Mouse (Mus musculus): Measurements from ENCODE around the gene Tpcn1. TPM values are rescaled to one million over a fixed set of nuclear protein-coding genes. Genes with fewer than 3 reads are reported as not detected.

Gene Tpcn1
- polyA plus RNA-seq, 1 experiment = 39.1 TPM

DNA sequence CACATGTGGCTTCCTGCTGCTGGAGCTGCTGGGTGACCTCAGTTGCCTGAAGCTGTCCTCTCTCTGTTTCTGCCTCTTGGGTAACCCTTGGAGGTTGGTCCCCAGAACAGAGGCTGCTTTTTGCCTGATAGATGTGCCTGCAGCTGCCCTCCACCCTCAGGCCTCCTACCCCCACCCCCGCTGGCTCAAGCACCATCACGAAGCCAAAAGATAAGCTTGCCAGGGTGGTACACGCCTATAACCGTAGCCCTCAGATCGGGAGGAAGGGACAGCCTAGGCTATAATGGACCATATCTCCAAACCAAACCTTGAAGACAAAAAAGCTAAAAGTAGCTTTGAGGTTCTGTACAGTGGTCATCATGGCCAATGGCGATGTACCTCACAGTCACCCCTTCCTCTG lies 11.2 kb upstream of the Tpcn1 start:
- Histone ChIP-seq H3K4me1 (ENCODE audit: control insufficient read depth, insufficient read depth, insufficient read length, low read length) (no peaks in the 10 kb centered on the region), H3K27ac (replicated peaks; ENCODE audit: low read depth, low read length) (no peak overlapping the region), H3K4me3 (ENCODE audit: insufficient read depth, low read depth, low read length) (no peak overlapping the region)

DNA sequence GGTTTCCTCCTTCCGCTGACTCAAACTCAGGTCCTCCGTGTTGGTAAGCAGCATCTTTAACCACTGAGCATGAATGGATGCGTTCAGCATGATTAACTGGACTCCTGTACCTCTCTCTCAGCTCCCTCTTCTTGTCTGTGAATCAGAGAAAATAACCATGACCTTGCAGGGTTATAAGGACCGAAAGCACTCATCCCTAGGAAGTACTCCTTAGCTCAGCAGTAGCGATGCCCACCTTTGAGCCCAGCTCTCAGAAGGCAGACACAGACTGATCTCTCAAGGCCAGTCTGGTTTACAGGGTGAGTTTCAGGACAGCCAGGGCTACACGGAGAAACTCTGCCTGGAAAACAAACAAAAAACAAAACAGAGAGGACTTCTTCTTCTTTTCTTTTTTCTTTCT lies 6.0 kb upstream of the Tpcn1 start:
- Histone ChIP-seq H3K27ac (replicated peaks; ENCODE audit: low read depth, low read length) (no peak overlapping the region), H3K4me3 (ENCODE audit: insufficient read depth, low read depth, low read length) (no peak overlapping the region), H3K4me1 (ENCODE audit: control insufficient read depth, insufficient read depth, insufficient read length, low read length) (no peaks in the 10 kb centered on the region)

DNA sequence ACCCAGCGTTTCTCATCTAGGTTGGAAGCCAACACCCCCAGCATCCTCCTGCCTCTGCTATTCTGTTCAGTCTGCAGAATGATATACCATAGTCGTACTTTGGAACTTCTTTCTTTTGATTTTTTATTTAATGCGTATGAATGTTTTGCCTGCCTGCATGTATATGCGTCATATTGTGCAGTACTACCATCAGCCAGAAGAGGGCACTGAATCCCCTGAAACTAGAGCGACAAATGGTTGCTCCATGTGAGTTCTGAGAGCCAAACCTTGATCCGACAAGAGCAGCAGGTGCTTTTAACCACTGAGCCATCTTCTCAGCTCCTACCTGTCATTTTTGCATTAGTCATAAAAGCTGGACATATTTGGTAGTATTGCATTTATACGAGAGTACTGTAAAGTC lies 3.7 kb upstream of the Tpcn1 start:
- Histone ChIP-seq H3K27ac (replicated peaks; ENCODE audit: low read depth, low read length) (no peak overlapping the region), H3K4me1 (ENCODE audit: control insufficient read depth, insufficient read depth, insufficient read length, low read length) (peaks cover 3% of the 10 kb centered on the region; the same call in 1 of the 2 replicates), H3K4me3 (ENCODE audit: insufficient read depth, low read depth, low read length) (no peak overlapping the region)

DNA sequence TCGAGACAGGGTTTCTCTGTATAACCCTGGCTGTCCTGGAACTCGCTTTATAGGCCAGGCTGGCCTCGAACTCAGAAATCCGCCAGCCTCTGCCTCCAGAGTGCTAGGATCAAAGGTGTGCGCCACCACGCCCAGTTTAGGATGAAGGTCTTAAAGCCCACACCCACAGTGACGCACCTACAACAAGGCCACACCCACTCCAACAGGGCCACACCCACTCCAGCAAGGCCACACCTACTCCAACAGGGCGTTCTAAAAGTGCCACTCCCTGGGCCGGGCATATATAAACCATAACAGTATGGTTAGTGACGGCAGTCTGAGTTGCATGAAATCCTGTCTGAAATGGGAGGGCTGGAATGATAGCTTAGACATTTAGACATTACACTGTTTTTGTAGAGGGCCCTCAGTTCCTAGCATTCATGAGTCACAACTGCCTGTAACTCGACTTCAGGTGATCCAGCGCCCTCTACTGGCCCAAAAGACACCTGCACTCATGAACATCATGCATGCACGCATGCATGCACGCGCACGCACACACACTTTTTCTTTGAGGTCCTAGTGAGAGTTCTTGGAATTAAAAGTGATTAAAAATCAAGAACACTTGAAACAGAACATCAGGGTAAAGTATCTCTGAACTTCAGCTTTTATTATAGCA lies 2.0 kb upstream of the Tpcn1 start:
- peaks cover 6% of the 10 kb centered on the region for H3K4me1 ChIP-seq (ENCODE audit: control insufficient read depth, insufficient read depth, insufficient read length, low read length)
- no peak overlapping the region for H3K4me3 ChIP-seq (ENCODE audit: insufficient read depth, low read depth, low read length)
- H3K27ac ChIP-seq (replicated peaks; ENCODE audit: low read depth, low read length) = no peak overlapping the region

DNA sequence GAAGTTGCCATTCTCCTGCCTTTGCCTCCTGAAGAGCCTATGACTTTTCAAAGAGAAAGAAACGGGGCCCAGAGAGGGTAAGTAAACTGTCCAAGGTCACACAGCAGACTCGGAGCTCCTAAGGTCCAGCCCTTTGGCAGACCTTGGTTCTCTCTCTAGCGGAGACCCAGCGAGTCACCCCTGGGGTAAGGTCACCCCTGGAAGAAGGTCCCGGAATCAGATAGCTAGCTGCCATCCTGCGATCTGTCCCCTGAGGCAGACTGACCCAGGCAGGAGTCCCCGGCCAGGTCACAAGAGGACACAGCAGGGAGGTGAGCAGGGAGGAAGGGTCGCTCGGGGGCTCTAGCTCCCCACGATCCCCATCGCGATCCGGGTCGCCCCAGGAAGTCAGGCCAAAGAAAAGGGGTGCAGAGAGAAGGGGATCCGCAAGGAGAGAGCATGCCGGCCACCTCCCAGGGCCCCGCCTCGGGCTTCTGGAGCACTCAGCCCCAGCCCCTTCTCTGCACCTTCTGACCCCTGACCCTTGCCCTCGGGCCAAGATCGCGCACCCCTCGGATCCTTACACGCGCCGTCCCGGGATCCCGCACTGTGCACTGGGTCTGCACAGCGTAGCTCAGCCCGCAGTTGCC lies 419 bp downstream of the Tpcn1 start:
- Histone ChIP-seq H3K27ac (replicated peaks; ENCODE audit: low read depth, low read length) (peak overlapping the region; percentile 46), H3K4me3 (ENCODE audit: insufficient read depth, low read depth, low read length) (peak overlapping the region; percentile 76), H3K4me1 (ENCODE audit: control insufficient read depth, insufficient read depth, insufficient read length, low read length) (peaks cover 11% of the 10 kb centered on the region)

DNA sequence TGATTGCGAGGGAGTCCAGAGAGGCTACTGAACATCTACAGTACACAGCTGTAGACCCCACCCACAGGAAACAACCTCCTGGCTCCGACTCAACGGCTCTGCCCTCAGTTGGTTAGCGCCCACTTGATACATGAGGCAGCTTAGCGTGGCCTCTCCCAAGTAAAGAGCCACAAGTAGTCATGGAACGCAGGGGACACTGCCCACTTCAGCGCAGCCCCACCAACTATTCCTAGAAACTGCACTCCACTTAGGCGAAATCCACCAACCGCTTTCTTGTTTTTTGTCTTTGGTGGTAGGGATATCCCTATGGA lies 902 bp downstream of the Tpcn1 start:
- Histone ChIP-seq H3K4me3 (ENCODE audit: insufficient read depth, low read depth, low read length) (peak overlapping the region; percentile 76), H3K27ac (replicated peaks; ENCODE audit: low read depth, low read length) (peak overlapping the region; percentile 46; the same call in 1 of the 2 replicates), H3K4me1 (ENCODE audit: control insufficient read depth, insufficient read depth, insufficient read length, low read length) (peaks cover 11% of the 10 kb centered on the region)

DNA sequence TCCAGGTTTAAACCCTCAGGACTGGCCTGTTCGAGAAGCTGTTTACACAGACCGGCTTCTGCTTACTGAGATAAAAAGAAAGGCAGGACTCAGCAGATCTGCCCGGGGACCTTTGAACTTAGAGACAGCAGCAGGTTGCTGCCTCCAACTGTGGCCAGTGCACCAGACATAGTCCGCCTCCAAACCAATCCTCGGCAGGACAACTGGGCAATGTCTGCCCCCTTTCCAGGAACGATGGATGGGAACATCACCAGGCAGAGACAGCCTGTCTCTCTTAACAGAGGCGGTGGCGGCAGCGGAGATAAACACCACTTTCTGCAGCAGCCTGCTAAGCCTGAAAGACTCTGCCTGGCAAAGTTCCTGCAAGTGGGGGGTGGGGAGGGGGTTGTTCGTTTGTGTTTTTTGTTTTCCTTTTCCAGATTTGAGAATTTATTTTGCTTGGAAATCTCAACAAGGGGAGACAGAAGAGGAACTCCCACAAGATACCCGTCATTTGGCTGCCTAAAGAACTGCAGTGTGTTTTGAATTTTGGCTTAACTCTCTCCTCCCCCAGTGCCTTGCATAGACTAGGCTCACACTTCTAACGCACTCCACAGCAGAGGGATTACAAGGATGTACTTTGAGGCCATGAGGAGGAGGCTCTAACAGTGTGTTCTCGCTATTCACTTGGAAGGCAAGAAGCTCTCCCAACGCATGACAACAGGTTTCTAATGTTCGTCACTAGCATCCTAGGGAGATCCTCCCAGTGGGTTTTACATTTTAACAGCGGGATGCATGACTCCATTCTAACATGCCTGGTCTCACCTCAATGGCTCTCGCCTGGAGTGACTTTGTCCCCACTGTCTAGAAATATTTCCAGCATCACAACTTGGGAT lies 1.5 kb downstream of the Tpcn1 start:
- 0 out of 2 replicates have a peak overlapping the region, but pooled peaks have one; percentile 28 for H3K27ac ChIP-seq (replicated peaks; ENCODE audit: low read depth, low read length)

DNA sequence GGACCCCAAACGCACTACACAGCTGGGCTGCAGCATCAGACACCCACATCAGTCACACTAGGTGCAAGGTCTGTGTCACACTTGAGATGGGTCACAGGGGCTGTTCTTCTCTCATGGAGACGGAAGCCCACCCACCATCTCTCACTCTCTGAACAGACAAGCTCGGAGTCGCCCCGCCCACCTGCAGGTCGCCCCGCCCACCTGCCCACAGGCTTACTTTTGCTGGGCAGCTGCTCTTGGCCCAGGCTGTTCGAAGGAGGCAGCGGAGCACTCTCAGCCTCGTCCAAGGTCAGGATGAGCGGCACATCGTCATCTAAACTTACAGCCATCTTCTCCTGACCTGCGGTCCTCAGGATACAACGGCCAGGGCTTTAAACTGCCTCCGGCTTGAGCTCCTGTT lies 3.5 kb downstream of the Tpcn1 start:
- no peak overlapping the region for H3K27ac ChIP-seq (replicated peaks; ENCODE audit: low read depth, low read length)
- H3K4me1 ChIP-seq (ENCODE audit: control insufficient read depth, insufficient read depth, insufficient read length, low read length) = peaks cover 19% of the 10 kb centered on the region
- H3K4me3 ChIP-seq (ENCODE audit: insufficient read depth, low read depth, low read length) = no peak overlapping the region

More for the DNA sequence above, 1.5 kb downstream of the Tpcn1 start:
- peaks cover 15% of the 10 kb centered on the region for H3K4me1 ChIP-seq (ENCODE audit: control insufficient read depth, insufficient read depth, insufficient read length, low read length)
- peak overlapping the region; percentile 76 for H3K4me3 ChIP-seq (ENCODE audit: insufficient read depth, low read depth, low read length)

DNA sequence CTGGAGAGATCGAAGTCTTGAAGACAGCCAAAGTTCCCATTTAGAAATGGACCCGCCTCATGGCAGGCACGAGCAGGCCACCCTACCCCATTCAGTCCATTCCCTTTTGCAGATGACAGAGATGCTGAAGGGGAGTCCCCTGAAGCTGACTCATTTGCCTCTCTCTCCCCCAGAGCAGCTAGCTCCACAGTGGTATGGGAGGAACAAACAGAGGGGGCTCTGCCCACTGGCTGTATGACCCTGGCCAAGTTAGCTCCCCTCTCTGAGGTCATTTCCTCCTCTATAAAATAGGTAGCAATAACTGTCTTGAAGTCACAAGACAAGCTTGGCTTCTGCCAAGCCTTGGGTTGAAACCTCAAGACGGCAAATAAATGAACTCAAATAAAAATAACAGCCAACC lies 5.0 kb downstream of the Tpcn1 start:
- Histone ChIP-seq H3K4me3 (ENCODE audit: insufficient read depth, low read depth, low read length) (no peak overlapping the region), H3K4me1 (ENCODE audit: control insufficient read depth, insufficient read depth, insufficient read length, low read length) (peaks cover 27% of the 10 kb centered on the region), H3K27ac (replicated peaks; ENCODE audit: low read depth, low read length) (no peak overlapping the region)

DNA sequence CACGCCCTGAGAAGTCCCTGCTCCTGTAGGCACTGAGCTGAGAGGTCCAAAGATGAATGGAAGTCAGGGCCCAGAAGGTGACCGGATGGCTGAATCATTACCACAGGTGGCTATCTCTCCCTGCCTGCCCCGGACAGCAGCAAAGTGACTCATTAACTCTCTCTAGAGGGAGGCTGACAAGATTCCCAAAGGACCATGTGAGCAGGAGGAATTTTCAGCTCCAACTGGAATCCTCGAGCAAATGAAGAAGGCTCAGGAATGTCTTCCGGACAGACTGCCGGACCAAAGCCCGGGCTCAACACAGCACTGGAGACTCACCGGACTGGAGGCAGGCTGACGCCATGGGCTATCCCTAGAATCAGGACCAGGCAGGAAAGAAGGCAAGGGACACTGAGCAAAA lies 6.5 kb downstream of the Tpcn1 start:
- Histone ChIP-seq H3K27ac (replicated peaks; ENCODE audit: low read depth, low read length) (peak overlapping the region; percentile 85), H3K4me1 (ENCODE audit: control insufficient read depth, insufficient read depth, insufficient read length, low read length) (peaks cover 32% of the 10 kb centered on the region), H3K4me3 (ENCODE audit: insufficient read depth, low read depth, low read length) (no peak overlapping the region)

DNA sequence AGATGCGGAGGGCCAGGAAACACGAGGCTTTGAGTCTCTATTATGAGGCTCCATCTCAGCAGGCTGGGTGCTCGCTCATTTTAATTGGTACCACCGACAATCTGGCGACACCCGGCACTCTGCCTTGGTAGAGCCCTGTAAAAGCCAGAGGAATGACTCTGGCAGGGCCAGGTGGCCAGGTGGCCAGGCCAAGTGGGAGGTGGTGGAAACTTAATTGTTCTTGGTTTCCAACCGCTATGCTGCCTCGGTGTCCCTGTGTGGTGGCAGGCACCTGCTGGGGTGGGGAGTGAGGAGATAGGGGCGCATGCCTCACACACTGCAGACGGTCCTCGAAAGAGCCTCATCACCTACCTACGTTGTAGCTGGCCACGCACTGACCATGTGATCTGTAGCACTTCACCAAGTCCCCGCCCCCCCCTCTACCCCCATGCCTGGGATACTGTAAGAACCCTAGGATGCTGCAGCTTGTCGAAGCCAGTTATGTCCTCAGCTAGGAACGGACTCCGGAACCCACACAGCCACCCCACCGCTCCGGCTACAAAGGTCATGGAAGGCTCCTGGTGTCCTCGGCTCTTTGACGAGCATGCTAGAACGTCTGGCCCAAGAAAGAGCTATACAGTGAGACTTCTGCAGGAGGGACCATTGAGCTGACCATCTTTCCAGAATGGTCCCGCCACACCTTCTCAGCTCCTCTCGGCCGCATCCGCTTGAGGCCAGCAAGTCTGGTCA lies 8.4 kb downstream of the Tpcn1 start:
- Histone ChIP-seq H3K27ac (replicated peaks; ENCODE audit: low read depth, low read length) (peak overlapping the region; percentile 57), H3K4me1 (ENCODE audit: control insufficient read depth, insufficient read depth, insufficient read length, low read length) (peaks cover 34% of the 10 kb centered on the region), H3K4me3 (ENCODE audit: insufficient read depth, low read depth, low read length) (no peak overlapping the region)

DNA sequence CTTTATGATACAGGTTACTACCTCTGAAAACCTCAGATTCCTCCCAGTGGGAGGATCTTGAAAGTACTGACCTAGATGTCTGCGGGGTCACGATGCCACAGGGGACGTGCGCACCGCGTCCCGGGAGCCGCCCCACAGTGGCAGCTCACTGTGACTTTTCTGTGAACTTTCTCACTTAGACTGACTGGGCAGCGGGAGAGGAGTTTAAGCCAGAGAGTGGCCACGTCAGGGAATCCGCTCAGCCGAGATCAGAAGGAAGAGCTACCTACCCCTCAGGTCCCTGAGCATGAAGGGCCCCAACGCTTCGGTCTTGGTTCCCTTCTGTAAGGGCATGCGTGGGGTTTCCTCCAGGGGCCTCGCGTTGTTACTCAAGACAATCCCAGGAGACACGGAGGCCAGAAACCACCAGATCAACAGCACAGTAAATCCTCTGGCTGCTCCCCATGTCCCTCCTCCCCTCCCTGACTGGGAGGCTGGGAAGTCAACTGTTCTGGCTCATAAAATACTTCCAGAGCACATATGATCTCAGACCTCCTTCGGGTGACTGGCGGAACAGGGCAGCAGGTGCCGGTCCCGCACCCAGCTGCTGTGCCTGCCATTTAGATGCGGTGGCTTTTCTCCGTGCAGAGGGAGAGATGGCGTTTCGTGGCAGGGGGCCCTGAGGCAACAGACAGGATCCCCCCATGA lies 9.1 kb downstream of the Tpcn1 start:
- Histone ChIP-seq H3K4me3 (ENCODE audit: insufficient read depth, low read depth, low read length) (peak overlapping the region; percentile 25), H3K27ac (replicated peaks; ENCODE audit: low read depth, low read length) (peak overlapping the region; percentile 95), H3K4me1 (ENCODE audit: control insufficient read depth, insufficient read depth, insufficient read length, low read length) (peaks cover 36% of the 10 kb centered on the region)

DNA sequence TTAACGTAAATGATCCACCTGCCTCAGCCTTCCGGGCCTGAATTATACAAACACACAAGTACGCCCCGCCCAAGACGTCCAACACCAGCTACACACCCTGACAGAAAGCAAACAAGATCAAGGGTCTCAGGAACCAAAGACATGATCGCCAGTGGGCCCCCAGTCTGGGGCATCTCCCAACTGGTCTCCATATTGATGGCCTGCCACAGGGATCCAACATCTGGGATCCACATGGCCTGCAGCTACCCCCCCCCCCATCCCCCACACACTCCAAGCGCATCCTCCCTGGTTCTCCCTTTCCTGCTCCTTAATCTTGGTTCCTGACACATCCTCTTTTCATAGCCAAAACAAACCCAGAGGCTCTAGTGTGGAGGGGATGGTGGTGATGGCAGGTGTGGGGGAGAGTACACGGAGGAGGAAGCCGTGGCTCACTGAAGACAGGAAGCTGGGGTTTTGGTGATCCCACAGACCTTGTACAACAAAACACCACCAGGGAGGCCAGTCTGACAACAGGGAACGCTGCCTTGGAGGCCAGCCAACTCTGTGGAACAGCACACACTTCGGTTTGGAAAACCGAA lies 9.9 kb downstream of the Tpcn1 start:
- Histone ChIP-seq H3K4me3 (ENCODE audit: insufficient read depth, low read depth, low read length) (no peak overlapping the region), H3K27ac (replicated peaks; ENCODE audit: low read depth, low read length) (peak overlapping the region; percentile 56), H3K4me1 (ENCODE audit: control insufficient read depth, insufficient read depth, insufficient read length, low read length) (peaks cover 34% of the 10 kb centered on the region)

DNA sequence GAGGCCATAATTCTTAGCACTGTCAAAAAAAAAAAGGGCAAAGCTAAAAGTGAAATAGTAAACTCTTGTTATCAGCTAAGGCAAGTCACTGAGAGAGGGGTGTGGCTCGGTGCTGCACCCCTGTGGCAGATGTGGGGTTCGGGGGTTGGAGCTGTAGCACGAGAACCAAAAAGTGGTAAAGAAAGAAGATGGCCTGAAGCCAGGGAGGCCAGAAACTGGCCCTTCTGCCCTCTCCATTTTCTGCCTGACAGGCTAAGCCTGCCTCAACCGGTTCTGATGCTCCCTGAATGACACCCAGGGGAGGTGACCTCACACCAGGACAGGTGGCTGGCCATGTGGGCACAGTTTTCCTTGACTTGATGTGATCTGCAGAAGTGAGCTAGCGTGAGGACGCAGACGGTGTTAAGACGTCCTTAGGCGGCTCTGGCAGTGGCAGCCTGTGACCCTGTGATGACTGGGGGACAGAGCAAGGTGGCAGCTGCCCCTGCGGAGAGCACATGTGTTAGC lies 10.5 kb downstream of the Tpcn1 start:
- Histone ChIP-seq H3K4me1 (ENCODE audit: control insufficient read depth, insufficient read depth, insufficient read length, low read length) (peaks cover 31% of the 10 kb centered on the region), H3K4me3 (ENCODE audit: insufficient read depth, low read depth, low read length) (no peak overlapping the region), H3K27ac (replicated peaks; ENCODE audit: low read depth, low read length) (peak overlapping the region; percentile 56)

Data from brown adipose tissue, adult 24 weeks (tissue).